Mouse (Mus musculus) bone marrow macrophage, adult 2 months (primary cell): ENCODE measurements at regions not wholly inside any gene's neighbourhood (a gene's known extent, or its start where the extent isn't known, plus 50 kb on each side); places are given as distances from the start of the nearest gene placed in this dataset.

ENCODE experiments used
- H3K27ac ChIP-seq: 2 replicates; pipeline ENCODE4 v1.5.1; 2012; ENCODE audit warnings: low read depth, low read length; ENCODE audit not compliant: insufficient read depth
- H3K4me1 ChIP-seq: 2 replicates; pipeline ENCODE4 v1.6.1; 2012; ENCODE audit warnings: low read length; ENCODE audit not compliant: control insufficient read depth, insufficient read depth
- H3K4me3 ChIP-seq: 2 replicates; pipeline ENCODE4 v1.5.1; 2012; ENCODE audit warnings: mild to moderate bottlenecking, low read length, moderate library complexity; ENCODE audit not compliant: insufficient read depth
- CTCF ChIP-seq: IDR thresholded peaks from 2 replicates; pipeline ENCODE4 v1.5.1; 2012; ENCODE audit warnings: low read depth, mild to moderate bottlenecking, low read length, moderate library complexity
- POLR2A ChIP-seq: IDR thresholded peaks from 2 replicates; pipeline ENCODE4 v1.6.1; 2012; ENCODE audit warnings: mild to moderate bottlenecking, low read depth, low read length, borderline replicate concordance

DNA sequence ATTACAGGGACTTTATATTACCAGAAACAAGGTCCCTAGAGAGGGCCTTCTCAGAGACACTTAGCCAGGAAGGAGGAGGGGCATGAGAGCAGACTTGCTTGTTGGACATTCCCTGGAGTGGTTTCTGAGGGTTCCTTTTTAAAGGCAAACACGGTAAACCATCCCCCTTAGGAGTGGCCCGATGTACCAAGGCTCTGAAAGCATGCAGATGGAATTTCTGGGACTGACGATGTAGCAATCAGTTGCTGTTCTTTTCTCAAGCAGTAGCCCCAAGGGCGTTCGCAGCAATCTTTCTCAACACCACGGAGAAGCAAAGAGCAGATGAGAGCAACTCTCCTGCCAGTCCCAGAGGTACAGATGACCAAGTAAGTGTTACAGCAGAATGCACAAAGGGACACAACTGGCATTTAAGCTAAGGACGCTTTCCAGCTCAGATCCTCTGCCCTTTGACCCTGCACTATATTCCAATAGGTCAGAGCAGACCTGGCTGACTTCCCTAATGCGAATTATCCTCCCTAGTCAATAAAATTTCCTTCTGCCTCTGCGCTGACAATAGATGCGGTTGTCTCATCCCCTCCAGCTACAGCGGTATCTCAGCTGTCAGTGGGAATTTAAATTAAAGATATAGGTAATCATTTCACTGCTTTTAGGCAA lies 295.7 kb upstream of the Slc24a5 start:
- no peak overlapping the region for H3K4me3 ChIP-seq
- TF ChIP-seq POLR2A (no peak), CTCF (no peak)
- peaks cover 7% of the 10 kb centered on the region for H3K4me1 ChIP-seq
- no peak overlapping the region for H3K27ac ChIP-seq

DNA sequence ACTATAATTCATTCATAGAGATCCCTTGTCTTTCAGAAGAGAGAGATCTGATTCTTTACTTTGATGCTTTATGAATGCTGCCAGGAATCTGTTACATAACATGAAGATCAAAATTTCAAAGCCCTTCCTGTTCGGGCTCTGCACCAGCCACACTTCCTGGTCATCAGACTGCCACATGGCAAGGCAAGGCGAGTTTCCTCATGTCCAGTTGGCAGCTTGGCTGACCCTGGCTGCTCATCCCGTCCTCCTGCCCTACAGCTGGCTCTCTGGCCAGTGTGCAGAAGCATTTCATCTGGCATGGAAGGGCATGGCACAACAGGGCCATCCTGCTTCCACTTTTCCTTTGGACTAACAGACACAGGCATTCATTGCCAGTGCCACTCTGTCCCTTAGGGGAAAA lies 292.2 kb upstream of the Slc24a5 start:
- Histone ChIP-seq H3K4me3 (no peak overlapping the region), H3K4me1 (peaks cover 7% of the 10 kb centered on the region), H3K27ac (no peak overlapping the region)
- TF ChIP-seq CTCF (no peak), POLR2A (no peak)

DNA sequence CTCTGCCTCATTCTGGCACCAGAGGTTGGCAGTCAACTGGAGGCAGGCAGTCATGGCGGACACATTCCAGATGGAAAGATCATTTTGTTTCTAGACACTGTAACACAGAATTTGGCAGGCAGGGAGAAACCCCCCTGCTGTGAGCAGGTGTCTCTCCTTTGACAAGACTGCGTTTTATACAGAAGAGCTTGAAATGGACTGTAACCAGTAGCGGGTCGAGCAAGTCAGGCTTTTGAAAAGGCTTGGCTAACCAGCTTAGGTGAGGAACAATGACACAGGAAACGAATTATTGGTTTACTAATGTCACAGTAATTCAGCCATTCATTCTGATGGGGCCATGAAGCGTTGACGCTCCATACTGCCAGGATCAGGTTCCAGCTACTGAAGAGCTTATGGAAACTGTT lies 275.3 kb upstream of the Slc24a5 start:
- H3K27ac ChIP-seq: no peak overlapping the region
- H3K4me3 ChIP-seq: no peak overlapping the region
- peaks cover 5% of the 10 kb centered on the region; the same call in 1 of the 2 replicates for H3K4me1 ChIP-seq
- no peak for TF ChIP-seq POLR2A
- TF ChIP-seq CTCF: no peak

DNA sequence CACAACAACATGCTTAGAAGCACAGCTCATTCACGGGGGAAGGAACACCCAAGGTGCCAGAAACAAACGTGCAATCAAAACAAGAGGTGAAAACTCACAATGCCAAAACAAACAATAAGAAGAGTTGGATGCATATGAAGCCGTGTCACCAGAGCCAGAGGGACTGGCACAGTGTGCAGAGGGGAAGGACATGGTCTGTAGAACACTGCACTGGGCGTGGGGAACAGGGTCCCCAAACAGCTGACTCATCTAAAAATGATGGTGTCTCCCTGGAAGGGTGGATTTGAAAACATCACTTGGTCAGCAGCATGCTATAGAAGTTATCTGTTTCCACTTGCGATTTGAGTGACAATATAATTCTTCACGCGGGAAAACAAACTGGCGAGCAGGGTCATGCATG lies 256.2 kb upstream of the Slc24a5 start:
- no peak for TF ChIP-seq CTCF
- TF ChIP-seq POLR2A: no peak
- no peaks in the 10 kb centered on the region for H3K4me1 ChIP-seq
- no peak overlapping the region for H3K4me3 ChIP-seq
- no peak overlapping the region for H3K27ac ChIP-seq

DNA sequence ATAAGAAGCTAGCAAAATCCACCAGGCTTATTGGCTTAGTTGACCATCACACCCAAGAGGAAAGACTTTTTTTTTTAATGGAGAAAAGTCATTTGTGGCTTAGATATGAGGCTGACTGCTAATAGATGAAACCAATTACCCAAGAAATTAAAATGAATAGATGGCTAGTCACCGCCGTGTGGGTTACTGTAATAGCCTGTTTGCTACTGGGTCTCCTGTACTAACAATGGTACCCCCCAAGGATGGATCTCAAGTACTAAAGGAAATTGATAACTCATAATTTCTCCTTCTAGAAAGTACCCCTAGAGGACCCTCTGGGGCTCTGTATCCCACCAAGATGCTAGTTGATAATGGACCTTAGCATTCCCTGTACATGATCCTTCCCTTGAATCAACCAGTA lies 251.1 kb upstream of the Slc24a5 start:
- H3K27ac ChIP-seq: no peak overlapping the region
- no peak for TF ChIP-seq CTCF
- TF ChIP-seq POLR2A: no peak
- H3K4me3 ChIP-seq: no peak overlapping the region
- H3K4me1 ChIP-seq: no peaks in the 10 kb centered on the region

GRCm38 (mm10) chr2:124819846-124820245 lies 248.1 kb upstream of the Slc24a5 start:
- no peak overlapping the region for H3K27ac ChIP-seq
- no peak for TF ChIP-seq POLR2A
- no peak for TF ChIP-seq CTCF
- no peaks in the 10 kb centered on the region for H3K4me1 ChIP-seq
- no peak overlapping the region for H3K4me3 ChIP-seq

DNA sequence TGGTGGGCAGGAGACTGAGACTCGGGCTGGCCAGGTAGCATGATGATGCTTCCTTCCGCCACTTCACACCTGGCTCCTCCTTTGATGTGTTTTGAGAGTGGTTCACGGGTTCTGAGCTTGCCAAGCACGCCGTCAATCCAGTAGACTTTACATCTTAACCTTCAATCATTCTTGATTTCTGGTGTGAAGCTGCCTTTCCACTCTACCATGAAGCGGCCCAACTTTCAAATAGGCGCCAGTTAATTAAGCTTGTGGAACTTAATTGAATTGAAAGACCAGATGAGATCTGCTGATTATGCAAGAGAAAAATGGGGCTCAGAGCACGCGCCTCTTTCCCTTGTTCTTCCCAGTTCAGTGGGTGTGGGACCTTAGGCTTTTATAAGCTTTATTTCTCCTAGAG lies 247.1 kb upstream of the Slc24a5 start:
- Histone ChIP-seq H3K4me1 (no peaks in the 10 kb centered on the region), H3K27ac (no peak overlapping the region), H3K4me3 (no peak overlapping the region)
- TF ChIP-seq POLR2A: no peak
- no peak for TF ChIP-seq CTCF

- Histone ChIP-seq H3K27ac (no peak overlapping the region), H3K4me1 (no peaks in the 10 kb centered on the region), H3K4me3 (no peak overlapping the region)
- TF ChIP-seq POLR2A (no peak), CTCF (no peak)
These were observed 246.6 kb upstream of the Slc24a5 start for GRCm38 (mm10) chr2:124821366-124821765.

DNA sequence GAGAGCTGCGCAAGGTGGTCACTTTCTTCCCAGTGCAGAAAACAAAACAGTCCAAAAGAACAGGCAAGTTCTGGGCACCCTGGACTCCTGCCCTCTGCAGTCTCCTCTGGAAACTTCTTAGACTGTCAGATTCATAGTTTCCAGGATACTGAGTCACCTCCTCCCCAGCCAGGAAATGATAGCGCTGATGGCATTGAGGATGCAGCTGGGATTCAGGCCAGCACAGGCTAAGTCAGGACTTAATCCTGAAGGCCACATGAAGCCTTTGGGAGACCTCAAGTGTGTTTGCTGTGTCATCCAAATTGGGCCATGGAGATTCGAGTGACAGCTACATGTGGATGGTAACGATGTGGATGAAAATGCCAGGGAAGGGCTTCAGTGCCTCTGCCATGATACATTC lies 219.1 kb upstream of the Slc24a5 start:
- no peak overlapping the region for H3K27ac ChIP-seq
- TF ChIP-seq CTCF (no peak), POLR2A (no peak)
- no peak overlapping the region for H3K4me3 ChIP-seq
- H3K4me1 ChIP-seq: peaks cover 5% of the 10 kb centered on the region; the same call in 1 of the 2 replicates

DNA sequence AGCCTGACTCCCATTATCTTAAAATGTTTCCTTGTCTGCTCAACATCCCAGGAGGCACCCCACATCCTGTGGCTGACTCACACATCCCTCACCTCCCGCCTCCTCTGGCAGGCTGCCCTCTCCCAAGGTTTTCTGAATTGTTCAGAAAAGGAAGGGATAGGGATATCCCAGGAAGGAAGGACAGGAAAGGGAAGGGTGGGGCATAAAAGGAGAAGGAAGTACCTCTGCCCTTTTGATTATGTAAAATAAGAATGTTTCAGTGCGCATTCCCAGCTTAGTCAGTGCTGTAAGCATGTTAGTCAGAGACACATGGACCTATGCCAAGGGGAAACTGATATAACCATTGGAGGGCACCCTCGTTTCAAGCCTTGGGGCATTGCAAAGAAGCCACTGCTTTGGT lies 209.4 kb upstream of the Slc24a5 start:
- no peak for TF ChIP-seq POLR2A
- no peak for TF ChIP-seq CTCF
- H3K27ac ChIP-seq: no peak overlapping the region
- no peak overlapping the region for H3K4me3 ChIP-seq
- H3K4me1 ChIP-seq: peaks cover 17% of the 10 kb centered on the region

DNA sequence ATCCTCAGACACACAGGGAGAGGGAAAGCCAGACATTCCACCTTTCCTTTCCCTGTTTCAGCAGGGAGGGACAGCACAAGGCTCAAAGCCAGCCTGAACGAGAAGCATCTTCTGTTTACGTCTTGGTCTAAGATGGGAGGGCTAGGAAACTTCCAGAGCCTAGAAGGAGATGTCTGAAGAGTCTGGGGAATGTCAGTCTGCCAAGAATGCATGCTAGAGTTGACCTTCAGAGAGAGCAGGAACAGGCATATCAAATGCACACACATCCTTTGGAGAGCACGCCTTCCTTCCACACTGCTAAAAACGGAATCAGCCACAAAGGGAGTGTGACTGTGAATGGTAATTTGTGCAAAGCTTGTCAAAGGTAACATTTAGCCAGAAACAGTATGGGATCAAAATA lies 179.7 kb upstream of the Slc24a5 start:
- TF ChIP-seq POLR2A (no peak), CTCF (no peak)
- Histone ChIP-seq H3K27ac (no peak overlapping the region), H3K4me1 (no peaks in the 10 kb centered on the region), H3K4me3 (no peak overlapping the region)
